Mouse (Mus musculus): ENCODE results near the gene Coro2a. TPM values are rescaled to one million over a fixed set of nuclear protein-coding genes. Genes with fewer than 3 reads are reported as not detected.

Gene Coro2a
- polyA plus RNA-seq, 1 experiment from 2014 or later, result 0.27 TPM

- H3K4me2 ChIP-seq (ENCODE audit: low read length), result no peak overlapping the region
- H3K36me3 ChIP-seq (ENCODE audit: control insufficient read depth, insufficient read depth, low read length), result no peaks in the 10 kb centered on the region
- H3K9ac ChIP-seq (ENCODE audit: low read length), result no peak overlapping the region
- H3K9me3 ChIP-seq (ENCODE audit: control insufficient read depth, low read length), result no peaks in the 10 kb centered on the region
- H3K4me3 ChIP-seq (ENCODE audit: control insufficient read depth in 1 of 2, insufficient read depth in 1 of 2, low read depth in 1 of 2, low read length in 2 of 2), result no peak overlapping the region
- H3K27me3 ChIP-seq (ENCODE audit: control insufficient read depth, insufficient read depth, low read length), result peaks cover 12% of the 10 kb centered on the region; the same call in 1 of the 2 replicates
- WGBS, result 83% methylated on average over 10 of the region's 10 CpGs
- H3K4me1 ChIP-seq (ENCODE audit: control insufficient read depth in 2 of 2, insufficient read depth in 2 of 2, low read length in 2 of 2), result peaks cover 4 to 11% of the 10 kb centered on the region in 2 experiments
- no peak overlapping the region for H3K27ac ChIP-seq (replicated peaks in 1 of 2; ENCODE audit: control insufficient read depth in 1 of 2, insufficient read depth in 1 of 2, low read depth in 2 of 2, low read length in 2 of 2)
- ATAC-seq (ENCODE audit: insufficient number of reproducible peaks, insufficient read depth, low FRiP score, low read depth), result no peak
Measured at GRCm38 (mm10) chr4:46625101-46625500, 23.1 kb upstream of the Coro2a start.

- Histone ChIP-seq H3K27me3 (ENCODE audit: control insufficient read depth, insufficient read depth, low read length) (peaks cover 21% of the 10 kb centered on the region), H3K27ac (replicated peaks in 1 of 2; ENCODE audit: control insufficient read depth in 1 of 2, insufficient read depth in 1 of 2, low read depth in 2 of 2, low read length in 2 of 2) (no peak overlapping the region), H3K4me3 (ENCODE audit: control insufficient read depth in 1 of 2, insufficient read depth in 1 of 2, low read depth in 1 of 2, low read length in 2 of 2) (no peak overlapping the region), H3K4me2 (ENCODE audit: low read length) (no peak overlapping the region), H3K4me1 (ENCODE audit: control insufficient read depth in 2 of 2, insufficient read depth in 2 of 2, low read length in 2 of 2) (peaks cover 0 to 3% of the 10 kb centered on the region in 2 experiments; a peak in 1 of 4 replicates), H3K9me3 (ENCODE audit: control insufficient read depth, low read length) (no peaks in the 10 kb centered on the region), H3K9ac (ENCODE audit: low read length) (no peak overlapping the region), H3K36me3 (ENCODE audit: control insufficient read depth, insufficient read depth, low read length) (no peaks in the 10 kb centered on the region)
- ATAC-seq (ENCODE audit: insufficient number of reproducible peaks, insufficient read depth, low FRiP score, low read depth), result no peak
- WGBS, result 61% methylated on average over 5 of the region's 5 CpGs
Measured at GRCm38 (mm10) chr4:46623007-46623406, 21.0 kb upstream of the Coro2a start.

- H3K4me2 ChIP-seq (ENCODE audit: low read length), result no peak overlapping the region
- 71% methylated on average over 8 of the region's 8 CpGs for WGBS
- no peaks in the 10 kb centered on the region for H3K9me3 ChIP-seq (ENCODE audit: control insufficient read depth, low read length)
- no peak overlapping the region for H3K4me3 ChIP-seq (ENCODE audit: control insufficient read depth in 1 of 2, insufficient read depth in 1 of 2, low read depth in 1 of 2, low read length in 2 of 2)
- H3K27ac ChIP-seq (replicated peaks in 1 of 2; ENCODE audit: control insufficient read depth in 1 of 2, insufficient read depth in 1 of 2, low read depth in 2 of 2, low read length in 2 of 2), result no peak overlapping the region
- H3K4me1 ChIP-seq (ENCODE audit: control insufficient read depth in 2 of 2, insufficient read depth in 2 of 2, low read length in 2 of 2), result peaks cover 0 to 3% of the 10 kb centered on the region in 2 experiments; a peak in 1 of 4 replicates
- no peak overlapping the region for H3K9ac ChIP-seq (ENCODE audit: low read length)
- no peaks in the 10 kb centered on the region for H3K36me3 ChIP-seq (ENCODE audit: control insufficient read depth, insufficient read depth, low read length)
- ATAC-seq (ENCODE audit: insufficient number of reproducible peaks, insufficient read depth, low FRiP score, low read depth), result no peak
- peaks cover 30% of the 10 kb centered on the region for H3K27me3 ChIP-seq (ENCODE audit: control insufficient read depth, insufficient read depth, low read length)
Measured at GRCm38 (mm10) chr4:46620946-46621345, 18.9 kb upstream of the Coro2a start.

GRCm38 (mm10) chr4:46620330-46620729 lies 18.3 kb upstream of the Coro2a start:
- Histone ChIP-seq H3K4me3 (ENCODE audit: control insufficient read depth in 1 of 2, insufficient read depth in 1 of 2, low read depth in 1 of 2, low read length in 2 of 2) (no peak overlapping the region), H3K9ac (ENCODE audit: low read length) (no peak overlapping the region), H3K27ac (replicated peaks in 1 of 2; ENCODE audit: control insufficient read depth in 1 of 2, insufficient read depth in 1 of 2, low read depth in 2 of 2, low read length in 2 of 2) (no peak overlapping the region), H3K4me1 (ENCODE audit: control insufficient read depth in 2 of 2, insufficient read depth in 2 of 2, low read length in 2 of 2) (peaks cover 0 to 3% of the 10 kb centered on the region in 2 experiments; a peak in 1 of 4 replicates), H3K36me3 (ENCODE audit: control insufficient read depth, insufficient read depth, low read length) (no peaks in the 10 kb centered on the region), H3K9me3 (ENCODE audit: control insufficient read depth, low read length) (no peaks in the 10 kb centered on the region), H3K27me3 (ENCODE audit: control insufficient read depth, insufficient read depth, low read length) (peaks cover 30% of the 10 kb centered on the region), H3K4me2 (ENCODE audit: low read length) (peak overlapping the region; percentile 27; the same call in 1 of the 2 replicates)
- 13% methylated on average over 23 of the region's 23 CpGs for WGBS
- no peak for ATAC-seq (ENCODE audit: insufficient number of reproducible peaks, insufficient read depth, low FRiP score, low read depth)

GRCm38 (mm10) chr4:46618196-46618817 lies 16.3 kb upstream of the Coro2a start:
- 49% methylated on average over 11 of the region's 11 CpGs for WGBS
- ATAC-seq (ENCODE audit: insufficient number of reproducible peaks, insufficient read depth, low FRiP score, low read depth), result no peak
- Histone ChIP-seq H3K27me3 (ENCODE audit: control insufficient read depth, insufficient read depth, low read length) (peaks cover 47% of the 10 kb centered on the region), H3K4me2 (ENCODE audit: low read length) (no peak overlapping the region), H3K9me3 (ENCODE audit: control insufficient read depth, low read length) (no peaks in the 10 kb centered on the region), H3K9ac (ENCODE audit: low read length) (no peak overlapping the region), H3K36me3 (ENCODE audit: control insufficient read depth, insufficient read depth, low read length) (no peaks in the 10 kb centered on the region), H3K27ac (replicated peaks in 1 of 2; ENCODE audit: control insufficient read depth in 1 of 2, insufficient read depth in 1 of 2, low read depth in 2 of 2, low read length in 2 of 2) (no peak overlapping the region), H3K4me1 (ENCODE audit: control insufficient read depth in 2 of 2, insufficient read depth in 2 of 2, low read length in 2 of 2) (peaks cover 0 to 3% of the 10 kb centered on the region in 2 experiments; a peak in 1 of 4 replicates), H3K4me3 (ENCODE audit: control insufficient read depth in 1 of 2, insufficient read depth in 1 of 2, low read depth in 1 of 2, low read length in 2 of 2) (no peak overlapping the region)

- H3K9ac ChIP-seq (ENCODE audit: low read length), result no peak overlapping the region
- no peak overlapping the region for H3K4me3 ChIP-seq (ENCODE audit: control insufficient read depth in 1 of 2, insufficient read depth in 1 of 2, low read depth in 1 of 2, low read length in 2 of 2)
- no peak for ATAC-seq (ENCODE audit: insufficient number of reproducible peaks, insufficient read depth, low FRiP score, low read depth)
- no peak overlapping the region for H3K4me2 ChIP-seq (ENCODE audit: low read length)
- no peaks in the 10 kb centered on the region for H3K36me3 ChIP-seq (ENCODE audit: control insufficient read depth, insufficient read depth, low read length)
- peaks cover 0 to 3% of the 10 kb centered on the region in 2 experiments; a peak in 1 of 4 replicates for H3K4me1 ChIP-seq (ENCODE audit: control insufficient read depth in 2 of 2, insufficient read depth in 2 of 2, low read length in 2 of 2)
- H3K9me3 ChIP-seq (ENCODE audit: control insufficient read depth, low read length), result no peaks in the 10 kb centered on the region
- no peak overlapping the region for H3K27ac ChIP-seq (replicated peaks in 1 of 2; ENCODE audit: control insufficient read depth in 1 of 2, insufficient read depth in 1 of 2, low read depth in 2 of 2, low read length in 2 of 2)
- peaks cover 48% of the 10 kb centered on the region for H3K27me3 ChIP-seq (ENCODE audit: control insufficient read depth, insufficient read depth, low read length)
- 72% methylated on average over 6 of the region's 6 CpGs for WGBS
Measured at GRCm38 (mm10) chr4:46617408-46617807, 15.4 kb upstream of the Coro2a start.

GRCm38 (mm10) chr4:46614641-46615040 lies 12.6 kb upstream of the Coro2a start:
- 68% methylated on average over 9 of the region's 9 CpGs for WGBS
- Histone ChIP-seq H3K27ac (replicated peaks in 1 of 2; ENCODE audit: control insufficient read depth in 1 of 2, insufficient read depth in 1 of 2, low read depth in 2 of 2, low read length in 2 of 2) (no peak overlapping the region), H3K4me3 (ENCODE audit: control insufficient read depth in 1 of 2, insufficient read depth in 1 of 2, low read depth in 1 of 2, low read length in 2 of 2) (no peak overlapping the region), H3K36me3 (ENCODE audit: control insufficient read depth, insufficient read depth, low read length) (no peaks in the 10 kb centered on the region), H3K27me3 (ENCODE audit: control insufficient read depth, insufficient read depth, low read length) (peaks cover 46% of the 10 kb centered on the region), H3K9me3 (ENCODE audit: control insufficient read depth, low read length) (no peaks in the 10 kb centered on the region), H3K4me2 (ENCODE audit: low read length) (no peak overlapping the region), H3K9ac (ENCODE audit: low read length) (no peak overlapping the region), H3K4me1 (ENCODE audit: control insufficient read depth in 2 of 2, insufficient read depth in 2 of 2, low read length in 2 of 2) (0 out of 4 replicates have a peak, but pooled peaks cover 0 to 2% of the 10 kb centered on the region in 2 experiments)
- ATAC-seq (ENCODE audit: insufficient number of reproducible peaks, insufficient read depth, low FRiP score, low read depth), result no peak

GRCm38 (mm10) chr4:46613618-46614017 lies 11.6 kb upstream of the Coro2a start:
- H3K27ac ChIP-seq (replicated peaks in 1 of 2; ENCODE audit: control insufficient read depth in 1 of 2, insufficient read depth in 1 of 2, low read depth in 2 of 2, low read length in 2 of 2), result no peak overlapping the region
- no peak for ATAC-seq (ENCODE audit: insufficient number of reproducible peaks, insufficient read depth, low FRiP score, low read depth)
- H3K27me3 ChIP-seq (ENCODE audit: control insufficient read depth, insufficient read depth, low read length), result peaks cover 47% of the 10 kb centered on the region
- no peak overlapping the region for H3K4me2 ChIP-seq (ENCODE audit: low read length)
- no peaks in the 10 kb centered on the region for H3K9me3 ChIP-seq (ENCODE audit: control insufficient read depth, low read length)
- H3K36me3 ChIP-seq (ENCODE audit: control insufficient read depth, insufficient read depth, low read length), result no peaks in the 10 kb centered on the region
- H3K4me1 ChIP-seq (ENCODE audit: control insufficient read depth in 2 of 2, insufficient read depth in 2 of 2, low read length in 2 of 2), result 0 out of 4 replicates have a peak, but pooled peaks cover 0 to 2% of the 10 kb centered on the region in 2 experiments
- no peak overlapping the region for H3K4me3 ChIP-seq (ENCODE audit: control insufficient read depth in 1 of 2, insufficient read depth in 1 of 2, low read depth in 1 of 2, low read length in 2 of 2)
- H3K9ac ChIP-seq (ENCODE audit: low read length), result no peak overlapping the region
- 49% methylated on average over 12 of the region's 12 CpGs for WGBS

Data from heart, embryonic 14.5 days (tissue).